Mouse (Mus musculus) forebrain, embryonic 11.5 days (tissue): Measurements from ENCODE around the gene Defb36. TPM values are rescaled to one million over a fixed set of nuclear protein-coding genes. Genes with fewer than 3 reads are reported as not detected.

Experiments used
- ATAC-seq: fragments of 200-750 bp; cut with Nextera tagmentation; replicated peaks from 2 replicates; pipeline ENCODE4 v1.8.0; 2017; ENCODE audit warnings: moderate TSS enrichment; ENCODE audit not compliant: low FRiP score
- DNase-seq: peaks from one replicate; pipeline ENCODE4 v3.0.0-alpha.2; 2017; ENCODE audit warnings: low spot score
- H3K27ac ChIP-seq: fragments of 300-500 bp; sonication (generic); 2 replicates; pipeline ENCODE4 v1.5.1; 2014; ENCODE audit warnings: low read depth, low read length
- H3K27me3 ChIP-seq: fragments of 300-500 bp; sonication (generic); 2 replicates; pipeline ENCODE4 v1.6.1; 2014; ENCODE audit warnings: mild to moderate bottlenecking, low read length, mixed read lengths; ENCODE audit not compliant: control insufficient read depth, insufficient read depth
- H3K36me3 ChIP-seq: fragments of 300-500 bp; sonication (generic); 2 replicates; pipeline ENCODE4 v1.6.1; 2014; ENCODE audit warnings: mild to moderate bottlenecking, low read length, moderate library complexity, mixed read lengths; ENCODE audit not compliant: control insufficient read depth, insufficient read depth
- H3K4me1 ChIP-seq: fragments of 300-500 bp; sonication (generic); replicated peaks from 2 replicates; pipeline ENCODE4 v1.6.1; 2014; ENCODE audit warnings: low read length, mixed read lengths; ENCODE audit not compliant: control insufficient read depth, insufficient read depth
- H3K4me2 ChIP-seq: fragments of 300-500 bp; sonication (generic); 2 replicates; pipeline ENCODE4 v1.6.1; 2014; ENCODE audit warnings: low read depth, mild to moderate bottlenecking, low read length, moderate library complexity, mixed read lengths; ENCODE audit not compliant: severe bottlenecking
- H3K4me3 ChIP-seq: fragments of 300-500 bp; sonication (generic); 2 replicates; pipeline ENCODE4 v1.5.1; 2014; ENCODE audit warnings: low read depth, low read length
- H3K9ac ChIP-seq: fragments of 300-500 bp; sonication (generic); 2 replicates; pipeline ENCODE4 v1.6.1; 2014; ENCODE audit warnings: low read length
- H3K9me3 ChIP-seq: fragments of 300-500 bp; sonication (generic); 2 replicates; pipeline ENCODE4 v1.6.1; 2016; ENCODE audit warnings: low read length, mixed read lengths; ENCODE audit not compliant: control insufficient read depth
- WGBS: fragments of 180-500 bp; shearing (Covaris S2); extraction: QIAGEN DNeasy Blood & Tissue Kit; methylation state at CpG from one replicate; pipeline ENCODE4 v1.1.7; 2014; 5-methylcytosine and 5-hydroxymethylcytosine counted together
- polyA plus RNA-seq: library from polyadenylated mRNA; unstranded; fragments of >200 nt; fragmentation: Nextera tagmentation; extraction: Ambion mirVana; gene quantifications from 2 replicates; pipeline ENCODE4 v1.2.1, GENCODE M21; 2014

Gene Defb36
- polyA plus RNA-seq, 1 experiment from 2014 or later: not detected

DNA sequence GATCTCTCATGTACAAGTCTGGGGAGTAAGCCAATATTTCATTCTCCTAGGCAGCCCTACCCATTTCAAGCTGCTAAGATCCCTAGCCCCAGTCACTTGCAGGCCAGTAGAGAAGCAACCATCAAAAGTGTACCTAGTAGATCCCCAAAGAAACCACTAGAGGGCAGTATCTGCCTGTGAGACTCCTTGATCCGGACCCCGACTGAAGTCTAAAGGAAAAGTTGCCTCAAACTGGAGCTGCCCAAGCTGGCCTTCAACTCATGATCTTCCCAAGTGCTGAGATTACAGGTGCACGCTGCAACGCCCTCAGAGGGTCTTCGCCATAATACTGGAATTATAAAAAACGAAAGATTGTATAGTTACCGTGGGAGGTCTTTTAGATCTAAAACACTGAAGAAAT is 11.4 kb downstream of the Defb36 start:
- Histone ChIP-seq H3K9me3 (no peaks in the 10 kb centered on the region), H3K4me2 (no peak overlapping the region), H3K9ac (no peak overlapping the region), H3K36me3 (no peaks in the 10 kb centered on the region), H3K4me3 (no peak overlapping the region), H3K27ac (no peak overlapping the region), H3K4me1 (no peaks in the 10 kb centered on the region), H3K27me3 (no peaks in the 10 kb centered on the region)
- DNase-seq (peak; percentile 61), ATAC-seq (peak; percentile 65)
- 12% methylated on average over 7 of the region's 7 CpGs for WGBS

GRCm38 (mm10) chr2:152616470-152616869 is 12.3 kb downstream of the Defb36 start:
- no peak for DNase-seq
- WGBS: 82% methylated on average over 6 of the region's 6 CpGs
- Histone ChIP-seq H3K27me3 (no peaks in the 10 kb centered on the region; the same call in 1 of the 2 replicates), H3K4me1 (no peaks in the 10 kb centered on the region), H3K4me3 (no peak overlapping the region), H3K36me3 (no peaks in the 10 kb centered on the region), H3K4me2 (no peak overlapping the region), H3K27ac (no peak overlapping the region), H3K9me3 (no peaks in the 10 kb centered on the region), H3K9ac (no peak overlapping the region)
- no peak for ATAC-seq

DNA sequence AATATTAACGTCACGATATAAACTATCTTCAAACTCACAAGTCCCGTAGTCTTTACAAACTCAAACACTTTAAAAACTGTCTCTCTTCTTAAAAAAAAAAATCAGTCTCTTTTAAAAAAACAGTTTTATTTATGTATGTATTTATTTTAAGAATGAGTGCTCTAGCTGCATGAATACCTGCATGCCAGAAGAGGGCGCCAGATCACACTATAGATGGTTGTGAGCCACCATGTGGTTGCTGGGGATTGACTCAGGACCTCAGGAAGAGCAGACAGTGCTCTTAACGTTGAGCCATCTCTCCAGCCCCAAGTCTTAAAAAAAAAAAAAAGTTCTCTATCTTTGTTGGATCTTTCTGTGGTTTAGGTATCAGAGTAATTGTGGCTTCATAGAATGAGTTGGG is 13.2 kb downstream of the Defb36 start:
- 57% methylated on average over 5 of the region's 5 CpGs for WGBS
- H3K27me3 ChIP-seq: no peaks in the 10 kb centered on the region; the same call in 1 of the 2 replicates

DNA sequence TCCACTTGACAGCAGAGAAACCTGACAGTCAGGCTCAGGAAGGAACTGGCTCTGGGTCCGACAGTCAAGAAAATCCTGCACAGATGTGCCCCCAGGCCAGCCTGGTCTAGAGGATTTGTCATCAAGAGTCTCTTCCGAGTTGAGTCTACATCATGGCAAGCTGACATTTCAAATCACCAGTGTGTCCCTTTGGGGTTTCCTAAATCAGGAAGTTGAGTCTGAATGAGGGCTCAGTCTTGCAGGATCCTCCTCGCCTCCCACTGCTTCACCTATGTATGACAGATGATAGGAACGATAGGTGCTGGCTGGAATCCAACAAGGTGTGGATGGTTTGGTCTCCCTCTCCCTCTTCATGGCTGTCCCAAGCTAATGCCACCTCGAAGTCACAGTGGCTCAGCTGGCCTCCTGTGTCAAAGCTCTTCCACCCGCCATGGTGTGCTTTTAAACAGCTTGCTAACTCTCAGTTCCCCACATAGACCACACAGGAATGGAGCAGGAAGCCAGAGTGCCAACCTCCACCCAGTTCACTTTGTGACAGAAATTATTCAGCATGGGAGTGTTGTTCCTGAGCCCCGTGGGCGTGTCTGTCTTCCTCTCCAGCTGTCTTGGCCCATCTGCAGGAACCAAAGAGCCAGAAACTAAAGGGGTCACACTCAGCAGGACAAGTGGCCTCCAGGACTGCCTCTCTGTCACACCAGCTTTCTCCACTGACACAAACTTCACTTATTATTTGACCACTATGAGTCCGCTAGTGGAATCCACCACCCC is 16.4 kb downstream of the Defb36 start:
- Histone ChIP-seq H3K9me3 (no peaks in the 10 kb centered on the region), H3K27ac (no peak overlapping the region), H3K4me1 (no peaks in the 10 kb centered on the region), H3K9ac (no peak overlapping the region), H3K36me3 (no peaks in the 10 kb centered on the region), H3K4me3 (no peak overlapping the region), H3K4me2 (no peak overlapping the region), H3K27me3 (peaks cover 3% of the 10 kb centered on the region; the same call in 1 of the 2 replicates)
- no peak for ATAC-seq
- DNase-seq: no peak
- WGBS: 80% methylated on average over 9 of the region's 9 CpGs

More for the DNA sequence above, 13.2 kb downstream of the Defb36 start:
- Histone ChIP-seq H3K9ac (no peak overlapping the region), H3K36me3 (no peaks in the 10 kb centered on the region), H3K4me3 (no peak overlapping the region), H3K4me2 (no peak overlapping the region), H3K4me1 (no peaks in the 10 kb centered on the region), H3K9me3 (no peaks in the 10 kb centered on the region), H3K27ac (no peak overlapping the region)
- ATAC-seq (no peak), DNase-seq (no peak)

DNA sequence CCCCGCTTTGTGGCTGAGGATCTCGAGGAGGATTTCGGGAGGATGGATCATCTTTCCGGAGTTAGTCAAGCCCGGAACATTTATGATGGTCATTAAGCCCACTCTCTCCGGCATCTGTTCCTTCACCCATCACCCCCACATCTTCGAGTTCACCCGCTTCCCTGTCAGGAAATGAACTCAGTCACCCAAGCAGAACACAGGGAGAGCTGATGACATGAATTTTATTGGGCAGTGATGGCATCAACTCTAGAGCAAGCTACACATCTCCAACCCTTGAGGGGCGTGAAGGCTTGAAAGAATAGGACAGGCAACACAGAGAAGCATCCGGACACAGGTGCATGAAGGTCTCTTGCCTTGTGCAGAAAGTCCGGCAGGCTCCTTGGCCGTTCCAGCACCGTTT is 18.0 kb downstream of the Defb36 start:
- no peak overlapping the region for H3K4me3 ChIP-seq
- no peak overlapping the region for H3K9ac ChIP-seq
- no peak for ATAC-seq
- H3K4me2 ChIP-seq: no peak overlapping the region
- peaks cover 18% of the 10 kb centered on the region for H3K27me3 ChIP-seq
- 89% methylated on average over 13 of the region's 13 CpGs for WGBS
- H3K36me3 ChIP-seq: no peaks in the 10 kb centered on the region
- no peak overlapping the region for H3K27ac ChIP-seq
- DNase-seq: no peak
- no peaks in the 10 kb centered on the region for H3K9me3 ChIP-seq
- peaks cover 7% of the 10 kb centered on the region; the same call in 1 of the 2 replicates for H3K4me1 ChIP-seq

DNA sequence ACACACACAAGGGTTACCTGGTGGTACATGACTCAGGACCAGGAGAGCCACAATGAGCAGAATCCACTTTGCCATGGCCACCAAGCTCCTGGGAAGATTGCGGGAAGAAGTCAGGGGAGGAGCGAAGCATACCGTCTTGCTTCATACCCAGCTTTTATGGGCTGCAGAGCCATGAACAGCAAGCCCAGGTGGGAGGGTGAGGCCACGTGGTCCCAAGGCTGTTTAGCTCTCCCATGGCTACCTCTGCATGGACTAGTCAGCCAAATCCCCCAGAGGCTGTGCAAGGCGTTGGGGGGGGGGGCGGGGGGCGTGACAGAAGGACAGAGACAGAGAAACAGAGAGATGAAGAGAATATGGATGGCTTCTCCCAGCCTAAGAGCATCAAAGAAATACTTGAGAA is 18.8 kb downstream of the Defb36 start, which contains the start of gene Defb25:
TSS of gene Defb25 (minus strand) at position 101 of the 400 bp plus-strand sequence.
- no peak within 1 kb of the TSS for H3K9ac ChIP-seq
- H3K27ac ChIP-seq: no peak within 1 kb of the TSS
- no peak within 1 kb of the TSS for H3K4me2 ChIP-seq
- no peaks in the 10 kb centered on the region for H3K9me3 ChIP-seq
- DNase-seq (no peak), ATAC-seq (no peak)
- H3K4me3 ChIP-seq: no peak within 1 kb of the TSS
- H3K27me3 ChIP-seq: peaks cover 26% of the 10 kb centered on the region
- 83% methylated on average over 7 of the region's 7 CpGs for WGBS
- H3K36me3 ChIP-seq: no peaks in the 10 kb centered on the region
- H3K4me1 ChIP-seq: peaks cover 7% of the 10 kb centered on the region; the same call in 1 of the 2 replicates

DNA sequence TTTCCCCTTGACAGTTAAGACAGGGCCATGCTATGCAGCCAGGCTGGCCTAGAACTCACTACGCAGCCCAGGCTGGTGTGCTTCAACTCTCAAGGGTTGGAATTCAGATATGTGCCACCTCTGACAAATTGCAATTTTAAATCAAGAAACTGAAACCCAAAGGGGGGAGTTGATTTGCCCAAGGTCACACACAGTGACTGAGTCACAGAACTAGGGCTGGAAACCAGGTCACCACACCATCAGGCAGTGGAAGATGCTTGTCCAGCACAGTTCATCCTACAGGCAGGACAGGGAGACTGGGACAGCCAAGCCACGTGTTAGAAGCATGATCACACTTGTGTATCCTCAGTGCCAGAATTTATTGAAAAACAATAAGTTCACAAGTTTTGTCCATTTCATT is 20.4 kb downstream of the Defb36 start:
- H3K9ac ChIP-seq: no peak overlapping the region
- no peak overlapping the region for H3K4me2 ChIP-seq
- 84% methylated on average over 2 of the region's 2 CpGs for WGBS
- H3K27me3 ChIP-seq: peaks cover 35% of the 10 kb centered on the region
- H3K4me3 ChIP-seq: no peak overlapping the region
- no peak for DNase-seq
- no peaks in the 10 kb centered on the region for H3K36me3 ChIP-seq
- H3K4me1 ChIP-seq: peaks cover 7% of the 10 kb centered on the region; the same call in 1 of the 2 replicates
- no peak for ATAC-seq
- no peak overlapping the region for H3K27ac ChIP-seq
- no peaks in the 10 kb centered on the region for H3K9me3 ChIP-seq

- WGBS: 0% methylated on average over 1 of the region's 1 CpGs
- ATAC-seq (0 out of 2 replicates have a peak, but pooled peaks have one; percentile 33), DNase-seq (no peak)
- no peak overlapping the region for H3K4me2 ChIP-seq
- no peak overlapping the region for H3K27ac ChIP-seq
- H3K36me3 ChIP-seq: no peaks in the 10 kb centered on the region
- H3K27me3 ChIP-seq: peaks cover 35% of the 10 kb centered on the region
- no peaks in the 10 kb centered on the region for H3K9me3 ChIP-seq
- H3K4me1 ChIP-seq: peaks cover 7% of the 10 kb centered on the region; the same call in 1 of the 2 replicates
- H3K9ac ChIP-seq: no peak overlapping the region
- H3K4me3 ChIP-seq: no peak overlapping the region
Measured at GRCm38 (mm10) chr2:152625256-152625655, 21.1 kb downstream of the Defb36 start.
